Mouse (Mus musculus): Measurements from ENCODE around the gene Strip1.

Gene Strip1

DNA sequence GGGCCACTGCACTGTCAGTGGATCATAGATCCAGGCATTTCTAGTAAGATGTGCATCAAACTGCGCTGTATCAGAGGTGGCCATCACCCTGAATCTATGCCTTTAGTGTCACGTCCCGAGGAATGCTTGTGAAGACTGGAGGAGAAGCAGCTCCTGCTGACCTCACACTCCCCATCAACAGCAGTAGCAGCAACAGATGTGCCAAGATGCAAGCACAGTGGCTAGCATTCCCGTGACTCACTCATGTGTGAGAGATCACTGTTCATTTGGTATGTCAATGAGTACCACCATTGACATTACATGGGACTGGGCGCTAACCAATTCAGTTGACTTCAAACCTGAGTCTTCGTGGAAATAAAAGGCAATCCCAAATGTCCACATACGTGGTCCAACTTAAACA is 3.9 kb downstream of the Strip1 start:
- DNase-seq (ENCODE audit: low spot score in 2 of 2): no peak

DNA sequence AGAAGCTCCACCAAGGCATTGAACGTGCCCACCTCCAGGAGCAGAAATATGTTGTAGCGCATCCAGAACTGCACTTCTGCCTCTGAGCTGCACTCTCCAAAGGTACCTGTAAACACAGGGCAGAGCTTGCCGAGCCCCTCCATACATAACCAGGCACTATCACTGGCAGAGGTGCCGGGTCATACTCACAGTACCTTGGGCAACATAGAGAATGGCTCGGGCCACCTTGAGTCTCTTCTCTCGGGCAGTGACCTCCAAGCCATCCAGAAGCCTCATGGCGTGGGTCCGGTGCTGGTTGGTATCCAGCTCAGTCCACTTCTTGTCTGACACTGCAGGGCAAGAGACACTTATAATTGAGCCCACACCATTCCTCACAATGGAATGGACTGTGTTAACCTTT is 4.7 kb downstream of the Strip1 start:
- DNase-seq (ENCODE audit: low spot score in 2 of 2): no peak

DNA sequence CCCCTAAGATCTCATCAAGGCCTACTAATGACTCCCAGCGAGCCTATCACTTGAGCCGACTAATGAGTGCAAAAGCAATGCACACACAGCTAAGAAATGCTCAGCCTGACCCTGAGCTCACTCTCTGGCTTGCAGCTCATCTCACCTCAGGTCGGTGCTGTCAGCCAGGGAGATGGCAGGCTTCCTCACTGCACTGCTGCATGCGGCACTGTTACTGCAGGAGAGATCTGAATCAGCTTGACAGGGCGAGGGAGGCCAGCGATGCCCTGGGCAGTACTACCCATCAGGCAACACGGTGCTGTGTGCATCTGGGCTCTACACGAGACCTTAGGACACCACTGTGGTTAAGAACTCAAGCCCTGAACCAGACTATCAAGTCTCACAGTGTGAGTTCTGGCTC is 6.0 kb downstream of the Strip1 start:
- no peak for DNase-seq (ENCODE audit: low spot score in 2 of 2)

DNA sequence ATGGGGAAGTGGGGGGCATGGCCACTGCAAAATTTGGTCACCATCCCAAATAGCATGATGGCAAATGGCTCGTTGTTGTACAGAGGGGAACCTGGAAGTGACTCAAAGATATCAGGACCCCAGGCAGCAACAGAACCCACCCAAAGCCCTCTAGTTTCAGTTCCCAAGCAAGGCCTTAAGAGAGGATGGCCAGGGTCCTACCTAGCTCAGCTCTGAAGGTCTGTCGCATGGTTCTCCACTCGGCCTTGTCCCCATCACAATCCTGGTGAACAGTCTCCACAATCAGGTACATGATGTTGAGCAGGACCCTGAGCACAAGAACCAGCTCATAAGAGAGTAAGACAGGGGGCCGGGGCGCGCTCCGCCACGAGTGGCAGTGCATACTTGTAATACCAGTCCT is 7.1 kb downstream of the Strip1 start:
- DNase-seq (ENCODE audit: low spot score in 2 of 2): no peak

DNA sequence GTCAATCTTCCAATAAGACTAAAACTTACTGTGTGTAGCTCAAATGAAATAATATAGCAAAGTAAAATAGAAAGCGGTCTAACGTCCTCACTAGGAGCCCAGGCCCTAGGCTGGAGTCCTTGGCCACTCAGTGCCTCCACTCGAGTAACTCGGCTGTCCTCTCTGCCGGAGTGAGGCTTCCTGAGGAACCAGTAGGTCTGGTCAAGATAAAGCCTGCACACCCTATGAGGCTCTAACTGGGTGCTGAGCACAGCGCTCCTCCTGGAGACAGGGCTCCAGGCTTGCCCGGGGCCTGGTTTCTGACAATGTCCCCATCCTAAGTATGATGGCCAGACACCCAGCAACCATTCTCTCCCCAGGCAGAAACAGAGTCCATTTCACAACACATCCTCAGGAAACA is 9.0 kb downstream of the Strip1 start:
- no peak for DNase-seq (ENCODE audit: low spot score in 2 of 2)

DNA sequence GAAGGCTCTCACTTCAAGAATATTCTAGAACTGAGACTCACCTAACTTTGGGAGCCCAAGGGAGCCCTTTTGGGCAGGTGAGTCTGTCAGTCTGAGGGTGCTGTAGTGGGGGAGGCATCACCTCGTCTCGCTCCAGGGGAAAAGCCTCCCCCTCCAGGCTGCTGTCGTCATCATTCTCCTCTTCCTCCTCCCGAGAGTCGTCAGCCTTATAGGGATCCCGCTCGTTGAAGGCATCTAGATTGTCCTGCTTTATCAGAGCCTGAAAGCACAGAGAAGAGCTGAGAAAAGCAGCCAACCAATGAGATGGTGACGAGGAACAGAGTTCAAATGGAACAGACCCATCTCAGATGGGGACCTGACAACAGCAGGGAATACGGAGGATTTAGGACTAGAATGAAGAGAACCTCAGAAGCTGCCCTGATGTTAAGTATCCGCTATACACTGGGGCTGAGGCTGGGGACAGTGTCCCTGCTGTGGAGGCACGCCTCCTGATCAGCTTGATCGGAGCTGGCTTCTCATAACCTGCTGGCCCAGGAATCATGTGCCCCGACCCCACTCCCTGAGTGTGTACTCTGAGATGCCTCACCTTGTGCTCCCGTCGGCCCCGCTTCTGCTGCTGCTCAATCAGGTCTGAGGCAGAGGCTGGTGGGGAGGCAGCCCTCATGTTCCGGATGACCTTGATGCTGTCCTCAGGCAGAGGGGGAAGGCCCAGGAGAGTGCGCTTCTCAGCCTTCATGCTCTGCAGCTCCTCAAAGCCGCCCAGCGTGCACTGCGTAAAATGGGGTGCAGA is 10.0 kb downstream of the Strip1 start:
- no peak for DNase-seq (ENCODE audit: low spot score in 2 of 2)

DNA sequence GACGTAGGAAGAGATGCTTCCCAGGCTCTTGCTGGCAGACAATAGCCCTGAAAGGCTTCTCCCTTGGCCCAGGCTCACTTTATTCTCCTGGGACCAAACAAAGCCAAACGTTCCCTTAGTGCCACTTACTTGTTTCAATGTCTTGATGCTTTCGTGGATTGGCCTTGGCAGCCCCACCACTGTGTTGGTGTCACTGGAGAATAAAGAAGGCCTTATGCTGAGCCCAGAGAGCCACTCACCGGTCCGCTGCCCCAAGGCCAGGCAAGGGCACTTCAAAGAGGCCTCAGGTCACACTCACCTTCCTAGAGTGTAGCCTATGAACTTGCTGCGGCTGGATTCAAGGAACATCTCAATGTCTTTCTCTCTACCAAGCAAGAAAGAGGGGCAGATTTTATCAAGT is 11.6 kb downstream of the Strip1 start:
- no peak for DNase-seq (ENCODE audit: low spot score in 2 of 2)

DNA sequence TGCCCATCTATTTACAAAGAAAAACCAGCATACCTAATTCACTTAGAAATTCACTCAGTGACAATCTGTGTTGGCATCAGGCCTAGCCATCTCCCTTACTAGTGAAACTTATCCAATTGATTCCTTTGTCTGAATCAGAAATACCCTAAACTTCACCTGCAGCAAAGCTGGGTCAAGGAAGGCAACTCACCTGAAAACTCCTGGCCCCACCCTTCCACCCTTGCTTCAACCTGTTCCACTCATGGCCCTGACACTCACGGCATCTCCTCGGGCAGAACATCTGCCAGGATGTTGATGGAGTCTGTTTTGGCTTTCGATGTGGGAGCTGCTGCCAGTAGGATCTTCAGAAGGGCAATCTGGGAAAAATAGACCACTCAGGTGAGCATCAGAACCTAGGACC is 13.7 kb downstream of the Strip1 start:
- no peak for DNase-seq (ENCODE audit: low spot score in 2 of 2)

DNA sequence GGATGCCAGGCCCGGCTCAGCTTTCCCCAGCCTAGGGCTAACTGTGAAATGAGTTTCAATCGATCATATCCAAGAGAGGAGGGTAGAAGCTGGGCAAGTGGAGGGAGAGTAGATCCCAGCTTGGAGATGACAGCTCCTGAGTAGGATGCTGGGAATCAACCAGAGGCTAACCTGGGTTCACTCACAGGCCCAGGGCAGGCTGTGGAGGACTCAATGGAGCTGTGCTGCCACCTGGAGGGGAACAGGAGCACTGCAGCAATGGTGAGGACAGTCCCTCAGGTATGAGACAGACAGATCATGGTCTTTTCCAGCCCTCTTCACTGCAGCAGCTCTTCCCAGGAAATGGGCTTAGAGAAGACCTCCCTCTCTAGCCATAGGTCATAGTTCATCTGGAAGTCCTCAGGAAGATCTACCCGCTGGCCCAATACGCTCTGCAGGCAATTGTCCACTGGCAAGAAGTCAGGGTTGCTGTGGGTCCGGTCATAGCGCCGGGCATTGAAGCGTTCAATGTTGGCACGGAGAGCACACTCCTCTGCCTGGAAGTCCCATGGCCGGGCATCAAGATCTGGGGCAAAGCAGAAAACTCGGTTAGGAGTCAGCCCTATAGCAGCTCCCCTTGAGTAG is 18.5 kb downstream of the Strip1 start:
- DNase-seq (ENCODE audit: low spot score in 2 of 2): peak; percentile 24 to 39

DNA sequence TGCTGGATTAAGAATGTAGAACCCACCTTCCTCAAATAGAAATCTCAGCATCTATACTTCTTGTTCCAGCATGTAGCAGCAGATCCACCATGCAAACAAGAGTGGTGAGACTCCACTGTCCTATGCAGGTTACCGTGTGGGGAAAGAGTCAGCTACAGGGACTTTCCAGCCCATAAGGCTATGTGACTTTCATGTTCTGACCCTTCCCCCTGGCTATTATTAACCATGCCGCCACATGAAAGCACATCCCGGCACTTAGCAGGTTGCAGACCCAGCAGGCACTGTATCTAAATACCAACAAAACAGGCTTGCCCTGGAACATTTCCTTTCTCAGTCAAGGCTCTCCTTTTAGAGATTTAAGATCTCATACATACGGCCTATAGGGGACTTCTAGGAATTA is 20.1 kb downstream of the Strip1 start:
- DNase-seq (ENCODE audit: low spot score in 2 of 2): no peak

DNA sequence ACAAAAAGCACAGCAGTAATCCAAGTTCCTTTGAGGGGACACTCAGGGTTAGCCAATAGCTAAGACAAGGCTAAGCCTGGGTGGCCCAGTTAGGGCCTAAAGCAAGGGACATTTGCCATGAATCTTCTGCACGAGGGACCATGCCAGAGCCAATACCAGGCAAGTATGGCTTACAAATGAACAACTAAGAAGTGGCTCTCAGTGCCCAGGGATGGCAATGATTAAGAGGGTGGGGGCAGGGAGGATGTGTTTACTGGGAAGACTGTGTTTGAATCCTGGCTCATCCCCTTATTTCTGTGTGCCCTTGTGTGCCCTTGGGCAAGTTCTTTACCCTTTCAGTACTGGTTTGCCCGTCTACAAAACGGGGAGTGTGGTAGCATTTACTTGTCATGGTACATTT is 22.1 kb downstream of the Strip1 start:
- DNase-seq (ENCODE audit: low spot score in 2 of 2): no peak

DNA sequence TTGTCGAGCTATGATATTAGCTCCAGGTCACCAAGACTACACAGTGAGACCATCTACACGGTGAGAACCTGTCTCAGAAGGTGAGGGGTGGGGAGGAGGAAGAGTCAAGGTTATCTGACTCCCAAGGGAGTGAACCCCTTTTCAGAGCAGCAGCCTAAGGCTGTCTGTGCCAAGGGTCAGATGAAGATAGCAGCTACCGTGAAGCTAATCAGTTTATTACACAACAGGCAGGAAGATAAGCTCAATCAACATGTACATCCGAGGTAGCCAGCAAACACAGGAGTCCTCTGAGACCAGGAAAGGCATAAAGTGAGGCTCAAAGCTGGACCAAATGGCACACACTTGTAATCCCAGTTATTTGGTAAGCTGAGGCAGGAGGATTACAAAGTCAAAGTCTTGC is 22.7 kb downstream of the Strip1 start:
- DNase-seq (ENCODE audit: low spot score in 2 of 2): no peak

DNA sequence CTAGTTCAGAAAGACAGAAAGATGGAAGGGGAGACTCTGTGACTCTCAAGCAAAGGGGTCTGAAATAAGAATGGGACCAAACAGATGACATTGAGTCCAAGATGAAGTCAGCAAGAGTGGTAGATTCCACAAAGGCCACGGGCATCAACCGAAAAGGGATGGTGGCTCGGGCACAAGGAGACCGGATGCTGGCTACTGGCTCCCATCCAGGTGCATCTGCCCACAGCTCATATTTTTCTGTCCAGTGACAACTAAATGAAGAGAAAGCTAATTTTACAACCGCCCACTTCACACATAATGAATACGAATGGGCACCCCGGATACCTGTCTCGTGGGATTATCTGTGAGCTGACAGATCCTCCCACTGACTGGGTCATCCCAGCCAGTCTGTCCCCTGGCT is 24.3 kb downstream of the Strip1 start:
- no peak for DNase-seq (ENCODE audit: low spot score in 2 of 2)

DNA sequence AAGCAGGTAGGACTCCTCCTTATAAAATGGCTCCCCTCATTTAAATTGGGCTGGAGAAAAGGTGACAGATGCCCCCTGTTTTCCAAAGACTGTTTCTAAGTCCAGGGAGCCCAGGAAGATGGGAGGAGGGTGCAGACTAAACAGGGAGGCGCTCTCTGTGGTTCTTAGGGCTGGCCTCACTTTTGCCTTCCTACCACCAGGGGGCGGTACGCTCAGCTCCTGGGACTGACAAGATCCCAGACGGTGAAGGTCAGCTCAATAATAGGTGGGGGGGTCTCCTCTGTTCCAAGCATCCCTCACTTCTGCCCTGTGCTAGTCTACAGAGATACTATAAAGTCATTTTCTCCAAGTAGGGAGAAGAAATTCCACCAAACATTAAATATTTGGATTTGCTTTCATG is 26.2 kb downstream of the Strip1 start:
- peak in 1 of 2 experiments; percentile 39 for DNase-seq (ENCODE audit: low spot score in 2 of 2)

DNA sequence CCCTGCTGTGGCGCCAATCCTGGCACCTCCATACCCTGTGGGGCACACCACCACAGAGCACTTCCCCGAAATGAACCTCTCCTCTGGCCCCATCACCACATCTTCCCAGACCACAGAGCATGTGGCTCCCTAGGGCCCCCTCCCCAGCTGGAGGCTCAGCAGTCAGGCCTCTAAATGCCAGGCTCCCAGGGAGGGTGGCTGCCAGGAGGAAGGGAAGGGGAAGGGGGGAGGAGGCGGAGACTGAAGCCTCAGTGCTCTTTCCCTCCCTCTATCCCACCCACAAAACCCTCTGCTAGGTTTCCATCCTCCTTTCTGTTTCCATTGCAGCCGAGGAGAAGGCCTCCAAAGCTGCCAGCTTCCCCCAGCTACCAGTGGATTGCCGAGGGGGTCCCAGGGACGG is 31.4 kb downstream of the Strip1 start:
- no peak for DNase-seq (ENCODE audit: low spot score in 2 of 2)

DNA sequence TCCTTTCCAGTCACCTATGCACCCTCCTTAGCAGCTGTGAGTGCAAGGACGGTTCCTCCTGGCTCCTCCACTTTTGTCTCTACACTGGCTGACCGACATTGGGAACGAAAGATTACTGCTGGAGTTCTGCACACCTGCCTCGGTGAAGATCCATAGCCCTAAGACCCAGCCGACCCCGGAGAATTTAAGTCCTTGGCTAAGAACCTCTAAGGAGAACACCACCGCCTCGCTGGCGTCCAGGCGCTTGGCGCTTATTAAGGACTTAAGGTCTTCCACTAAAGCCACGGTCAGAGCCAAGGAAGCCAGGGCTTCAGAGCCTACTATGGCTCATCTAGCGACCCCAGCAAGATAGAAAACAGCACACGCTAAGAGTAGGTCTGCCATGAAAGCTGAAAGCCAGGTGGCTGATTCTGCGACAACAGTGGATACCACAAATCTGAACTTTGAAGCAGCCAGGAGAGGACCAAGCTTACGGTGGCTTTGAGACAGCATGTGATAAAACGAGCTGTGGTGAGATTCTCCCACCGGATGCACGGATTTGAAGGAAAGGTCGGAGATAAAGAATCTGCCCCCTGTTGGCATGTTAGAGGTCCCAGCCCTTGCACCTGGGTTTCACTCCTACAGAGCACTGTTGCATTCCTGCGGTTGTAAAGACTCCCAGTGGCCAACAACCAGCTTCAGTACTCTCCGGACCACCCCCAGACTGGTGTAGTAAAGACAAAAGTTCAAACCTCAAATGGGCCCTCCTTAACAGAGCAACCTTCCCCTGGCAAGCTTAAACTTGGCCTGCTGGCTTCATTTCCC is 33.7 kb downstream of the Strip1 start:
- DNase-seq (ENCODE audit: low spot score in 2 of 2): no peak

DNA sequence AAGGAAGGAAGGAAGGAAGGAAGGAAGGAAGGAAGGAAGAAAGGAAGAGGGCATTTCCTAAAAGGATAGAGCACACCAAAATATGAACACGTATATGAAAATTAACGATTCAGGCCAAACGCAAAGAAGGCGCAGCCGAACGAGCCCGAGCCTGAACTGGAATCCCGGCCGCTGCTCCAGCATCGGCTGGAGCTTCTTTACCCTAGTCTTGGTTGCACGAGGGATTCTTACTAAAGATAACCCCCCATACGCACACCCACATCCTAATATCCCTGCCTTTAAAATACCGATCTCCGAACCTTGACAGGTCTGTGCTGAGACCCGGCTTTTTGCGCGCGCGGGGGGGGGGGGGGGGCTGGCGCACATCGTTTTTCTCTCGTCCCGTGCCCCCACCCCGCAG is 34.4 kb downstream of the Strip1 start:
- no peak for DNase-seq (ENCODE audit: low spot score in 2 of 2)

DNA sequence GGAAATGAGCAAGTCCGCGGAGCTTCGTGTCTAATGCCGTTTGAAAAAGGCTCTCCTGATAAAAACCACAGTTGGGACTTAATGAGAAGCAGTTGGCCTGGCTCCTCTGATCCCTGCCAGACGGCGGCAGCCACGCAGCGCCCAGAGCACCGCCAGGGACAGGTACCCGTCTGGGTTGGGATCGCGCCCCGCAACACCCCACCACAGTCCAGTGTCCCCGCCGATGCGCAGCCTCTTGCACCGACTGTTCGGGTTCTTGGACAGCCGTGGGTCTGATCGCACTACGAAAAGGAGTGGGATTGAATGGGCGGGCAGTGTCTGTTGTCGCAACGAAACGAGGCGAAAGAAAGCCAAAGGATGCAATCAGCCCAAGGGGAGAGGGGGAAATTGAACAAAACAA is 34.9 kb downstream of the Strip1 start:
- no peak for DNase-seq (ENCODE audit: low spot score in 2 of 2)

DNA sequence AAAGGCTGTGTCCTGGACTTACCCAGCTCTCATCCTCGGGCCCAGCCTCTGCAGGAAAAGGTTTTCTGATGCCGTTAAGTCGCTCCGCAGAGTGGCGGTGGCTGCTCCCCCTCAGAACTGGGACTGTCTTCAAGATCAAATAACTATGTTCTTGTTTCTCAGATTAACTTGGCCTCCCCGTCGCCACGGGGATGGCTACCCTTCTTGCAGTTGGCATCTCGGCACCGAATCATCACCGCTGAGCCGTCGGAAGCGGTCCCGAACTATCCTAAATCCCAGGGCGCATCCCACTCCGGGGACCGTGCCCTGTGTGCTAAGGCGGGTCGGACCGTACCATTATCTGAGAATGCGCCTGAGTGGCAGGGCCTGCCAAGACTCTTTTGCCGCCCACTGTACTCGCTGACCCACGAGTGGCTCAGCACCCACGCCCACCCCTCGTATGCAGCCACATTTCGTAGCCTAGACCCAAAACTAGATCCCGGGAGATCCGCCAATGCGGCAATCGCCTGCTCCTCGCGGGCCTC is 35.5 kb downstream of the Strip1 start:
- DNase-seq (ENCODE audit: low spot score in 2 of 2): no peak

DNA sequence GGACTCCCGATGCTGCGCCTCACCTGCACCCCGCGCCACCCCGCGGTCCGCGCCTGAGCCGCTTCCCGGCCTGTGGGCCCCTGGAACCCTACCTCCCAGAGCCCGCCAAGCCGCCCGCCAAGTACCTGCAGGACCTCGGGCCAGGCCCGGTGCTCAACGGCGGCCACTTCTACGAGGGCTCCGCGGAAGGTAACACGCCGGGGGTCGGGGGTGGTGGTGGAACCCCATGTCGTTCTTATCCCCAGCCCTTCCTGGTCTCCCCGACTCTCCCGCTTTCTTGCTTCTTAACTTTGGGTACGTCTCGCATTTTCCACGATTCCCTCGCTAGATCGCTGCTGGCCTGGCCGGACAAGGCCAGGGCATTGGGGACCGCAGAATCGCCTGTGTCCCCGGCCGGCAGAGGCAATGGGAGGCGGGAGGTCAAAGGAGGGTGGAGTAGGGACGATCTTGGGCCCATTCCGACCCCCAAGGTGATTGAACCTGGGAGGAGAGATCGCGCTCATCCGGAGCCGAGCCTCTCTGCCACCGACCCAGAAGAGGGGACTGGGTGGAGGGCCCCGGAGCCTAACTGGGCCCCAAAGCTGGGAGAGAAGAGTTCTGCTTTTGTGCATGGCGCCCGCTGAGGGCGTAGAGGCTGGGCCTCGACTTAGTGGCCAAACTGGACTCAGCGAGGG is 36.1 kb downstream of the Strip1 start:
- no peak for DNase-seq (ENCODE audit: low spot score in 2 of 2)

DNA sequence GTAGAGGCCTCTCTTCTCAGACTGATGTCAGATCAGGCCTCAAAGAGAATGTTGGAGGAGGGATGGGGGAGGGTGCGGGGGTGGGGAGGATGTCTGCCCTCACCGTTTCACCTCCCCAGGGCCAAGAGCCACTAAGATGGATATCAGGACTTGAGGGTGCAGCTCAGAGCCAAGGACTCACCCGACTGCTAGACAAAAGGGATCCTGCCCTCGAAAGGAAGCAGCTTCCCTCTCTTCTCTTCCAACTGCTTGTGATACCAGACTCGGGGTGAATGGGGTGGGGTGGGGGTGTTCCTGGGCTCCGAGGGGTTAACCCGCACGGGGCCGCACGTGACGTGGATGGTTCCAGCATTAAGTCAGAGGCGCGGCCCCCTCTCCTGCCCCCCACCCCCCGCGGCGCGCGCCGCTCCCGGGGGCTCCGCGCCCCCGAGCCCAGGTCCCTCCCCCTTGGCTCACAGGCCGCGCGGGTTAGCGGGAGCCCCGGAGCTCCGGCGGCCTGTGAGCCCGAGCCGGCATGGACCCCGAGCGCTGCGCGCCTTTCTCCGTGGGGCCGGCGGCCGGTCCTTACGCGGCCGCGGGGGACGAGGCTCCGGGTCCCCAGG is 36.7 kb downstream of the Strip1 start, which contains the start of gene Alx3:
TSS of gene Alx3 (plus strand) at position 370 of the 602 bp plus-strand sequence.
- DNase-seq (ENCODE audit: low spot score in 2 of 2): no peak

DNA sequence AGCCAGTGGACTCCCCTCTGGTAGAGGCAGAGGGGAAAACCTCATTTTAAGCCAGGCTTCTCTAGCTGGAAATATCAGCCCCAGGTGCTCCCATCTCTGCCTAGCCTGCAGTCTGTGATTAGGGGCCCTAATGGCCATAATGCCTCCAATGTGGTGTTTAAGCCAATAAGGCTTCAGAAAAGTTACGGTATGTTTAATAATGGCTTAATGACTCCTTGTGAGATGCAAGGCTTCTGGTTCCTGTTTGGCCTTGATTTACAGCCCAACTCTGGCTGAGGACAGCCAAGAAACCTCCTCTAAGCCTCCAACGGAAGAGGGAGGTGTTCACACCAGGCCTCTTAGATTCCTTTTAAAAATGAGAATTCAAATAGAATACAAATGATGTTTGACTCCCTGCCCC is 37.9 kb downstream of the Strip1 start:
- no peak for DNase-seq (ENCODE audit: low spot score in 2 of 2)

All from heart, adult 9 months (tissue).